Mouse (Mus musculus) spleen, adult 2 months (tissue): ENCODE measurements around the gene Csnk2a1. TPM values are rescaled to one million over a fixed set of nuclear protein-coding genes. Genes with fewer than 3 reads are reported as not detected.

Experiments used
- DNase-seq, 2 experiments: peaks; one replicate each; pipeline versions ENCODE4 v3.0.0 to v3.0.0-alpha.2; 2012 to 2021; ENCODE audit warnings: low spot score in 2 of 2, low read depth in 1 of 2
- H3K27ac ChIP-seq: fragments of 200-500 bp; 2 replicates; pipeline ENCODE4 v1.5.1; 2012; ENCODE audit warnings: low read length, inconsistent platforms; ENCODE audit not compliant: insufficient read depth
- H3K27me3 ChIP-seq: fragments of 200-500 bp; 2 replicates; pipeline ENCODE4 v1.6.1; 2012; ENCODE audit warnings: mild to moderate bottlenecking, moderate library complexity, low read length, inconsistent platforms; ENCODE audit not compliant: control insufficient read depth, insufficient read depth
- H3K36me3 ChIP-seq: fragments of 200-500 bp; 2 replicates; pipeline ENCODE4 v1.6.1; 2012; ENCODE audit warnings: mild to moderate bottlenecking, low read length, inconsistent platforms; ENCODE audit not compliant: control insufficient read depth, insufficient read depth
- H3K4me1 ChIP-seq: fragments of 200-500 bp; 2 replicates; pipeline ENCODE4 v1.6.1; 2011; ENCODE audit warnings: inconsistent platforms; ENCODE audit not compliant: control insufficient read depth, insufficient read depth, insufficient read length
- H3K4me3 ChIP-seq: fragments of 200-500 bp; 2 replicates; pipeline ENCODE4 v1.5.1; 2011; ENCODE audit warnings: mild to moderate bottlenecking, inconsistent platforms; ENCODE audit not compliant: insufficient read depth, insufficient read length; ENCODE audit errors: extremely low read depth
- CTCF ChIP-seq: fragments of 200-500 bp; IDR thresholded peaks from 2 replicates; pipeline ENCODE4 v1.5.1; 2011; ENCODE audit warnings: mild to moderate bottlenecking, inconsistent platforms; ENCODE audit not compliant: insufficient read depth, insufficient read length, insufficient replicate concordance; ENCODE audit errors: extremely low read depth
- POLR2A ChIP-seq: fragments of 200-500 bp; IDR thresholded peaks from 2 replicates; pipeline ENCODE4 v1.6.1; 2011; ENCODE audit warnings: low read depth, low read length, inconsistent platforms
- WGBS: fragments of 180-500 bp; shearing (Covaris S2); methylation state at CpG from one replicate; pipeline ENCODE4 v1.1.7; 2018; 5-methylcytosine and 5-hydroxymethylcytosine counted together
- polyA plus RNA-seq: library from polyadenylated mRNA; depleted of rRNA; stranded (reverse); fragments of >200 nt; gene quantifications from 2 replicates; pipeline ENCODE4 v1.2.3, GENCODE M21; 2012

Gene Csnk2a1
- polyA plus RNA-seq, 1 experiment = 12.0 TPM

- Histone ChIP-seq H3K27ac (no peak overlapping the region), H3K4me1 (peaks cover 5% of the 10 kb centered on the region)
- DNase-seq = no peak
These were observed 67.9 kb downstream of the Csnk2a1 start for GRCm38 (mm10) chr2:152294541-152294940.

GRCm38 (mm10) chr2:152302862-152303261, 76.2 kb downstream of the Csnk2a1 start:
- H3K36me3 ChIP-seq = peaks cover 26% of the 10 kb centered on the region

More at GRCm38 (mm10) chr2:152294541-152294940, 67.9 kb downstream of the Csnk2a1 start:
- no peak for TF ChIP-seq POLR2A
- TF ChIP-seq CTCF = no peak
- 24% methylated on average over 5 of the region's 5 CpGs for WGBS
- H3K36me3 ChIP-seq = no peaks in the 10 kb centered on the region; the same call in 1 of the 2 replicates
- H3K4me3 ChIP-seq = peak overlapping the region; percentile 75
- no peaks in the 10 kb centered on the region for H3K27me3 ChIP-seq

DNA sequence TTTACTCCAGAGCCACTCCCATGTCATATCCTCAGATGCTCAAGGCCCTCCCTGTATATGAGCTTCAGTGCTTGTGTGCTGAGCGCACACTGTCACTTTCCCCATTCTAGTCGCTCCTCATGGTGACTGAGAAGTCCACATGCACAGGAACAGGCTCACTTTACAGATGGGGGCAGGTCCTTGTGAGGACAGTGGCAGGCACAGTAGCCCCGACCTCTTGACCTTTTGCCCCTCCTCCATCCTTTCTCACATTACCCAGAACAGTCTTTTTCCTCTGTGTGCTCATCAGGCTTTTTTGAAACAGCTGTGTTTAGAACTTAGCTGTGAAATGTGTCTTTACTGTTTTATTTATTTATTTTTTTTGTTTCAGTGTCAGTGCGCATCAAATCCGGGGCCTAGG, 77.1 kb downstream of the Csnk2a1 start:
- no peak overlapping the region for H3K4me3 ChIP-seq
- DNase-seq = no peak
- no peaks in the 10 kb centered on the region; the same call in 1 of the 2 replicates for H3K4me1 ChIP-seq
- H3K27me3 ChIP-seq = no peaks in the 10 kb centered on the region
- no peak for TF ChIP-seq POLR2A
- TF ChIP-seq CTCF = no peak
- H3K36me3 ChIP-seq = peaks cover 34% of the 10 kb centered on the region
- WGBS = 89% methylated on average over 5 of the region's 5 CpGs
- H3K27ac ChIP-seq = no peak overlapping the region

More at GRCm38 (mm10) chr2:152302862-152303261, 76.2 kb downstream of the Csnk2a1 start:
- no peak overlapping the region for H3K27ac ChIP-seq
- no peak for TF ChIP-seq POLR2A
- TF ChIP-seq CTCF = no peak
- H3K27me3 ChIP-seq = no peaks in the 10 kb centered on the region
- H3K4me1 ChIP-seq = no peaks in the 10 kb centered on the region; the same call in 1 of the 2 replicates
- no peak overlapping the region for H3K4me3 ChIP-seq
- WGBS = 96% methylated on average over 2 of the region's 2 CpGs
- DNase-seq = no peak

DNA sequence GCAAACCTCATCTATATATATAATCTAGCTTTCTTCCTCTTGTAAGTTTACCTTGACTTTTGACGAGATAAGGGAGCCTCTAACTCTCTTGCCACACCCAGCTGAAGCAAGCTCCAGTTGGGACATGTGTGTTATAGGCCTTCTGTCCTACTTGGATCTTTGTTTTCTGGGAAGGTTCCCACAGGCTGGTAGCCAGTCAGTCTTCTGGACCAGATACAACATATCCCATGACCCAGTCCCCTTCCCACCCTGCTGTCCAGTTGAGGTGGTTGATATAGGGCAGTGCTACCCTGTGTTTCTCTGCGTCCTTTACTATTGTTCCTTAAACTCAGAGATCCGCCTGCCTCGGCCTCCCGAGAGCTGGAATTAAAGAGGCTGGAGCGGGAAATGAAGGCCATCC, 78.8 kb downstream of the Csnk2a1 start:
- TF ChIP-seq POLR2A (no peak), CTCF (no peak)
- Histone ChIP-seq H3K27ac (no peak overlapping the region), H3K4me1 (no peaks in the 10 kb centered on the region), H3K36me3 (peaks cover 44% of the 10 kb centered on the region), H3K4me3 (no peak overlapping the region), H3K27me3 (no peaks in the 10 kb centered on the region)
- DNase-seq = no peak
- 87% methylated on average over 6 of the region's 6 CpGs for WGBS

DNA sequence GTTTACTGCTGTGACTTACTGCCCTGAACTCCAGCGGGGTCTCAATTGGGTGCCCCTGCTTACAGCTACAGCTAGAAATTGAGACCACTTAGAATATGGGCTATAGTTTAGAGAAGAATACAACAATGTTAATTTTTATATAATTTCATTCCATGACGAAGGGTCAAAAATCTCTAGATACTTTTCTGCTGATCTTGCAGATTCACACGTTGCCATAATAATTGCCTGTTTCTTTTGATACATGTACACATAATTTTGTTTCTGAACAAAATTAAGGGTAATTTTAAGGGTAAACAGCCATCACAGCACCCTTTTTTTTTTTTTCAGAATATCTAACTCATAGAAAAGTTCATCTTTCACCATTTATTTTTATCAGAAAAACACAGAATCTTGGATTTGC, 80.5 kb downstream of the Csnk2a1 start:
- peaks cover 55% of the 10 kb centered on the region for H3K36me3 ChIP-seq
- WGBS = 92% methylated on average over 3 of the region's 3 CpGs
- no peaks in the 10 kb centered on the region for H3K4me1 ChIP-seq
- no peak for DNase-seq
- TF ChIP-seq CTCF (no peak), POLR2A (no peak)
- no peak overlapping the region for H3K27ac ChIP-seq
- H3K27me3 ChIP-seq = no peaks in the 10 kb centered on the region
- H3K4me3 ChIP-seq = no peak overlapping the region

- DNase-seq = no peak
- no peaks in the 10 kb centered on the region for H3K4me1 ChIP-seq
These were observed 86.4 kb downstream of the Csnk2a1 start for GRCm38 (mm10) chr2:152312996-152313395.

DNA sequence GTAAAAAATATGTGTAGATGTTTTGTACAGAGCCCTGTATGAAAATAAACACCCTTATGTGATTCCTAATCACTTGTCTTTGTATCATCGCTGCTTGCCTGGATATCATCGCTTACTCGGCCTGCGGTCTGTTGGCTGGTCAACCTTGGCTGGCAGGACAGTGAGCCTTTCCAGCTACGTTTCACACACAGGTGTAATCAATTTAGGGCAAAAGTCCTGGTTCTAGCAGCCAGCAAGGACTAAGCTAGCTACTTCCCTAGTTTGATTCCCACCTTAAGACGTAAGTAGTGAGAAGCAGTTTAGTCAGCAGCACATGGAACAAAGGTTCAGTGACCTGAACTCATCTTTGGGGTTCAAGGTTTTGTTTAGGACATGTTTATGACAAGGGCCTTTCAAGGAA, 87.3 kb downstream of the Csnk2a1 start:
- WGBS = 93% methylated on average over 6 of the region's 6 CpGs
- no peaks in the 10 kb centered on the region for H3K27me3 ChIP-seq
- no peaks in the 10 kb centered on the region for H3K4me1 ChIP-seq
- H3K36me3 ChIP-seq = peaks cover 61% of the 10 kb centered on the region
- TF ChIP-seq CTCF = no peak
- no peak for TF ChIP-seq POLR2A
- DNase-seq = no peak
- no peak overlapping the region for H3K4me3 ChIP-seq
- no peak overlapping the region for H3K27ac ChIP-seq

More at GRCm38 (mm10) chr2:152312996-152313395, 86.4 kb downstream of the Csnk2a1 start:
- Histone ChIP-seq H3K27me3 (no peaks in the 10 kb centered on the region), H3K36me3 (peaks cover 64% of the 10 kb centered on the region), H3K27ac (no peak overlapping the region), H3K4me3 (no peak overlapping the region)
- no peak for TF ChIP-seq POLR2A
- TF ChIP-seq CTCF = no peak
- 91% methylated on average over 7 of the region's 7 CpGs for WGBS
